Mouse (Mus musculus): ENCODE results near the gene Shprh.
"Not testable (repeated sequence)": the region's sequence is repeated elsewhere in the genome, so short reads cannot be mapped to it uniquely, and the experiment has no call there.

Gene Shprh

GRCm38 (mm10) chr10:11148884-11149741 lies at the start of gene Shprh:
Shprh (plus strand) TSS chr10:11149427.
- peak; percentile 95 to 97 for DNase-seq (ENCODE audit: low spot score in 2 of 2)

DNA sequence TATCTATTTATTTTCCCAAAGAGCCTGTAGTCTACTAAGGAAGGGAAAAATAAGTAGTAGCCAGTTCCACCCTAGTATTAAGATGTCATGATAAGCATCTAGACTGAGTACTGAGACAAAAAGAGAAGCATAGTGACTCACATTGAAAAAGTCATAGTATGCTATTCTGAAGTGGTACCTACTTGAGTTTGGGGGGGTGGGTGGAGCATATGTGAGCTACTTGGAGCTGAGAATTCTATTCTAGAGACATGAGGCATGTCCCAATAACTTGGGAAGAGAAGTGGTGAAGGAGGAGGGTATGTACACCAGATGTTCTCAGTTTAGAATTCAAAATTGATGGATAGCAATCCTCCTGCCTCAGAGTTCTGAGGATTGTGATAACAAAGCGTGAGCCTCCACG lies 27.4 kb upstream of the Shprh start:
- no peak for DNase-seq (ENCODE audit: low spot score in 2 of 2)

DNA sequence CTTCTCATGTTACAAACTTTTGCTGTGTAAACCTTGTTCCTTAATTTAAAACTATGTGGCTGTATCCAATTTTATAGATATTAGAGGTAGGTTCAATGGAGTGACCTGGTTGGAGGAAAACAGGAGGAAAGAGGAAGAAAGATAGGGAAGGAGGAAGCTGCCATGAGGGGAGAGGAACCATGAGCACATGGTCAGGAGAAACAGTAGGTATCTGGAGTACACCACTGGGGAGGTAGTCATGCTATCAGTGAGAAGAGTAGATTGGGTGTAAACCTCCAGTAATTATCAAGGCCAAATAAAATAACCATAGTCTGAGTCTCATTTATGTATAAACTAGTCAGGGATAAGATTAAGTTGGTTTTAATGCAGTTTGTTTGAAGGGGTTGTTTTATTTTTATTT lies 3.6 kb upstream of the Shprh start:
- DNase-seq (ENCODE audit: low spot score in 2 of 2) = no peak

DNA sequence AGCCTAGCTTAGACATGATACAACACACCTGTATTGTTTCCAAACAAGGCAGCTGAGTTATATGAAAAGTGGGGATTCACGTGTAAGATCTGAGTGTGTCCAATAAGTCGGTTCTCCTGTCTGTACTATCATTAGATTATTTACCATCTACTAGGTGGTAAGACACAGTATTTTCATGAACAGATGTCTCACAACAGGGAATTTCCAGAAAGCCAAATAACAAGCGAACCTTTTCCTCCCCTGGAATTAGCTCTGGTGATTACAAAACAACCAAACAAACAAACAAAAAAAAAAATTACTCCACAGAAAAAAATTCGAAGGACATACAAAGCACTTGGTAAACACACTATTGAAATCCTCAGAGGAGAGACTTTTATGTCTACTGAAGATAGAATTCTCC lies 781 bp upstream of the Shprh start:
- DNase-seq (ENCODE audit: low spot score in 2 of 2) = no peak

DNA sequence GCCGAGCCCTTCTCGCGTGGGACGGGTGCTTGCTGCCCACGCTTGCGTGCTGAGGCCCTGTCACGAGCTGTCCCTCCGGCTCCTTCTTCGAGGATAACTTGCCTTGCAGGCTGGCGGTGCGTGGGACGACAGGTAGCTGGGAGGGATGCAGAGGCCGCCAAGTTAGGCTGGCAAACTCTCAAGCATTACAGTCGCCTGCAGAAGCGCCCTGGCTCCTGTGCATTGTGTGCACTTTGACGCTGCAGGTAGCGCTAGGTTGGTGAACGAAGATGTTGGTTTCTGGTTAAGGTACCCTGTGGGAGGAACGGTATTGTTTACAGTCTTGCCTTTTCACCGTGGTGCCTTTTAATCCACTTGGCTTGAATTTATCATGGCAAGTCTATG lies 507 bp downstream of the Shprh start:
- no peak for DNase-seq (ENCODE audit: low spot score in 2 of 2)

DNA sequence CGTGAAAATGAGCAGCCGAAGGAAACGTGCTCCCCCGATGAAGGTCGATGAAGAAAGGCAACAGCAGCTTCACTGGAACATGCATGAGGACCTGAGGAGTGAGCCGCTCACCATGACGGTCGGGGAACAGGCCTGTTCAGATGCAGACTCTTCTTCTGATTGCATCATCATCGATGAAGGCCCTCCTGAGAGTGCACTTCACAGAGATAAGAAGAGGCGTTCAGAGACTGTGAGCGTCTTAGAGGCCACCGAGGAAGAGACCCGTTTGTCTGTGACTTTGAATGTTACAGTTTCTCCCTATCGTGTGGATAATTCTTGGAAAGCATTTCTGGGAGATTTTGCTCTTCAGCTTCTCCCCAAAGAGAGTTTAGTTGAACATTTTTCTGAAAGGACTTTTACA lies 2.4 kb downstream of the Shprh start:
- no peak for DNase-seq (ENCODE audit: low spot score in 2 of 2)

- DNase-seq (ENCODE audit: low spot score in 2 of 2) = no peak
Observed at GRCm38 (mm10) chr10:11157039-11157438, 7.8 kb downstream of the Shprh start.

GRCm38 (mm10) chr10:11164537-11164936 lies 15.3 kb downstream of the Shprh start:
- no peak for DNase-seq (ENCODE audit: low spot score in 2 of 2)

- no peak for DNase-seq (ENCODE audit: low spot score in 2 of 2)
Observed at GRCm38 (mm10) chr10:11170252-11170651, 21.0 kb downstream of the Shprh start.

DNA sequence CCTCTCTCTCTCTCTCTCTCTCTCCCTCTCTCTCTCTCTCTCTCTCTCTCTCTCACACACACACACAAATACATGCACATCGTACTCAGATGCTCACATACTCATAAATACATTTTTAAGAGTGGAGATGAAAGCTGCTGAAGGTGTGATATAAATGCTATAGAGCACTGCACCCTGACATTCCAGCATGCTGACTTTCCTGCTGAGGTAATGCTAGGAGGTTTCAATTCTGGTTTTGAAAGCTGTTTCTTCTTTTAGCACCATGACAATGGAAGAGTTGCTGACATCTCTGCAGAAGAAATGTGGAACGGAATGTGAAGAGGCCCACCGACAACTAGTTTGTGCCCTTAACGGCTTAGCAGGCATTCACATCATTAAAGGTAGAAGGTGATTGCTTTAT lies 22.4 kb downstream of the Shprh start:
- DNase-seq (ENCODE audit: low spot score in 2 of 2) = no peak

- DNase-seq (ENCODE audit: low spot score in 2 of 2) = no peak
Observed at GRCm38 (mm10) chr10:11172519-11172918, 23.3 kb downstream of the Shprh start.

DNA sequence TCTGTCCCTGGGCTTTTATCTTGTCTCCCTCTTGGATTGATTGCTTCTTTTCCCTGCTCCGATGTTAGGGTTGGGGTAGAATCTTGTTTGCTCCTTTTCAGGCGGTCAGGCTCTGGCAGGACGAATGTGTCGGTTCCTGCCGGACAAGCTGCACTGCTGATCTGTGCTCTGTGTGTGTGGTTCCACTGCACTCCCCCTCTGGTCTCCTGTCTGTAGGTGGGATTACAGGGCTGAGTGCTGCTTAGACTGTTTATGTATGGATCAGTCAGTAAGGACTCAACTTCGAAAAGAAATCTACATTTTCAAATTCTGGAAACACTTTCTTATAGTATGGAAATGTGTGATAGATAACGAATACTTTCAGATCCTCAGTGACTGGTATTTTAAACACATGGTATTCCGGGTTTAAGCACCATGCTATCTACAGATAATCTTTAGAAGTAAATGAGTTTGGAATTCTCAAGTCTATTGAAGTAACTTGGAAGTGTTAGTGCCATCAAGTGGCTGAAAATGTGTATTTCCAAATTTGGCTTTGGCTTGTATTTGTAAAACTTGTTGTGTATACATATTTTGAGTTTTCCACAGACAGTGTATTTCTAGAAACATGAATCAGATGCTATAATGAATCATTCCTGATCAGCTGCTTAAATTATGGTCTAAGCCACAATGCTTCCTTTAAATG lies 26.7 kb downstream of the Shprh start:
- no peak for DNase-seq (ENCODE audit: low spot score in 2 of 2)

- no peak for DNase-seq (ENCODE audit: low spot score in 2 of 2)
Observed at GRCm38 (mm10) chr10:11180077-11180476, 30.9 kb downstream of the Shprh start.

- no peak for DNase-seq (ENCODE audit: low spot score in 2 of 2)
Observed at GRCm38 (mm10) chr10:11197341-11197740, 48.1 kb downstream of the Shprh start.

- no peak for DNase-seq (ENCODE audit: low spot score in 2 of 2)
Observed at GRCm38 (mm10) chr10:11198346-11198745, 49.1 kb downstream of the Shprh start.

DNA sequence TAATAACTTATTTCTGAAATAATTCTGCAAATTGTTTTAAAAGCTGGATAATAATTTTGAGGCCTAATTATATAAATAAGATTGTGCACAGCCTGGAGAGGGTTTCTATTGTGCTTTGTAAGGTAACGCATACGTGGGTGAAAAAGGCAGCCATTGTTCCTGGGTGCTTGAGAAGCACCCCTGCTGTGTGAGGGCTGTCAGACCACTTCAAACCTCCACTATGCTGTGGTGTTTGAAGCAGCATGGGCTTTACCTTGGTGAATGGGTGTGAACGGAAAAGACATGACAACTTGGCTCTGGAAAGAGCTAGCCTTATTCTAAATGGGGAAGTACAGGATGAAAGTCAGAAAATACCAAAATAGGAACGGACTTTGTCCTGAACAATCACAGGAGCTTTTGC lies 50.8 kb downstream of the Shprh start:
- DNase-seq (ENCODE audit: low spot score in 2 of 2) = no peak

DNA sequence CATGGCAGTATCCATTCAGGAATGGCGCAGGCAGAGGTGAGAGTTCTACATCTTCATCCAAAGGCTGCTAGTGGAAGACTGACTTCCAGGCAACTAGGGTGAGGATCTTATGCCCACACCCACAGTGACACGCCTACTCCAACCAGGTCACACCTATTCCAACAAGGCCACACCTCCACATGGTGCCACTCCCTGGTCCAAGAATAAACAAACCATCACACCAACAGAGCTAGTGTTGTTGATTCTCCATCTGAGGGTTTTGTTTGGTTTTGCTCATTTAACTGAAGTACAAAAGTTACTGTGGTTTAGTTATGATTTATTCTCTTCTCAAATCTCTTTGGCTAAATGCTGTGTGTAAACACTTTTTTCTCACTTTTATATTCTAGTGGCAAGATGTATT lies 56.7 kb downstream of the Shprh start:
- DNase-seq (ENCODE audit: low spot score in 2 of 2) = not testable (repeated sequence)

DNA sequence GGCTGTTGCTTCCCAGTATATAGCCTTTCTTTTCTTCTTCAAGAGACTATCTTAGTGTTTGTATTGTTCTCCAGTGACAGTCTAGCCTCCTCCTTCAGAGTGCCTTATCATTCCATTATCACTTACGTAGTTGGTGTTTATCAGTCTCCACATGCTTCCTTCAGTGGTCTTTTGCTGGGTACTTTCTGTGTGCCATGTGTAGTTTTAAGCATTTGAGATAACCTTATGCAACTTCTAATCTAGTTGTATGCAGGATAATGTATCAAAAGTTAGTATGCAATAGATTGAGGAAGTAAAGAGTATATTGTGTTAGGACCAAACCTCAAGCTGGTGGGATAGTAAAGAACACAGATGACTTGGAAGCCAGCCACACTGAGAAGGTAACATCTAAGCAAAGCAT lies 59.4 kb downstream of the Shprh start:
- DNase-seq (ENCODE audit: low spot score in 2 of 2) = no peak

- DNase-seq (ENCODE audit: low spot score in 2 of 2) = no peak
Observed at GRCm38 (mm10) chr10:11212003-11212402, 62.8 kb downstream of the Shprh start.

DNA sequence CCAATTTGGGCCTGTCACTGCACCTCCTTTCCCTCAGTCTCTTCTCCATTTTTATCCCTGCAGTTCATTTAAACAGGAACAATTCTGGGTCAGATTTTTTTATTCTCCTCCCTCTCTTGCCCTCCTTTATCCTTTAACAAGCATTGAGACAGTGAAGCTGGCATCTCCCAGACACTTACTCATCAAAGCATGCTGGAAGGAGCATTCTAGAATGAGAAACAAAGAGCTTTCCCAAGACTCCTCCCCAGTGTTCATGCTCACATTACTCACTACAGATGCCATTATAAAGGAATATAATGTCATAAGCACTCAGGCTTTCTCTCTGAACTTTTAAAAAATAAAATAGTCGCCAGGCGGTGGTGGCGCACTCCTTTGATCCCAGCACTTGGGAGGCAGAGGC lies 77.2 kb downstream of the Shprh start:
- no peak for DNase-seq (ENCODE audit: low spot score in 2 of 2)

DNA sequence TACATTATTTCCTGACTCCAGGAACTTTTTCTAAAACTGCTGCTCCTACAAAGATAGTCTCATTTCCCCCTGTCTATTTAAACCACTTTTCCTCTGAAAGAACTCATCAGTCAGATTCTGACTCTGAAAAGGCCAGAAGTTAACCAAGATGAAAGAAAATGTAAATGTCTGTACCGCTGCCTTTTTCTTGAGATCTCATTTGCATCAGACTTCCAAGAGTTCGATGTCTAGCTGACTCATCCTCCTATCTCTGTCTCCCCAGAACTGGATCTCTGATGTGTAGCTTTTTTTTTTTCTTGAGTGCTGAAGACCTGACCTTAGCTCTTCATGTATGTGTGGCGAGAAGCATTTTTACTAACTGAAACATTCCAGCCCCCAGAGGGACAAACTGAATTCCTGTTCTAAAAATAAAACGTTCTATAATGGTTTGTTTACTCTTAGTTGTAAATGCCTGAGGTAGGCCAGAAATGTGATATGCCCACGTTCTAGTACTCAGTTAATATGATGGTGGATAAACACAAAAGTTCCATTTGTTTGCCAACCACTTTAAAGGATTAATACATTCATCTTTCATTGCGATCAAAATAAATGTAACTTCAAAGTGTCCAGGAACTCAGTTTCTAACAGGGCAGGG lies 80.4 kb downstream of the Shprh start:
- no peak for DNase-seq (ENCODE audit: low spot score in 2 of 2)

GRCm38 (mm10) chr10:11233208-11233607 lies 84.0 kb downstream of the Shprh start:
- no peak for DNase-seq (ENCODE audit: low spot score in 2 of 2)

DNA sequence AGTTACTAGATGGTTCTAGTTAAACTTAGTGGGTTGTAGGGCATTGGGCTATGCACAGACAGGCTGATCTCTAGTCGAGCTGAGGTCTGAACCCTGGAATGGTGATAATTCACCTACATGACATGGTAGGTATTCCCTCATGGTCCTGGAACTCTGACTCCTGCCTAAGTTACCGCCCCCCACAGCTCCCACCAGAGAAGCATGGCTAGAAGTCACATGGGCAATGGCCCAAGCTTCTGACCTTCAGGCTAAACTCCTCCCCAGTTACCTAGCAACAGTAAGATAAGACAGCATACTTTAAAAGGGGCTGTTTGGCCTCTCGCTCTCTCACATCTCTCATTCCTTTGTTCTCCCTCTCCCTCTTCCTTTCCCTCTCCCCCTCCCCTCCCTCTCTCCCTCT lies 93.8 kb downstream of the Shprh start:
- DNase-seq (ENCODE audit: low spot score in 2 of 2) = not testable (repeated sequence)
